In genomic region chr6:39515040-39515738, GRCm38 (mm10) we compare ENCODE assay signal across 8 mouse cellular contexts. TPM values are rescaled to one million over a fixed set of nuclear protein-coding genes. Genes with fewer than 3 reads are reported as not detected.
DNase-seq lines count a peak whose midpoint lies in the region; ATAC-seq lines count a peak whose summit lies in the region.

No protein-coding gene starts in this region.

- ATAC-seq in frontal cortex, adult (ENCODE audit: low TSS enrichment): peak; percentile 82
- peak; percentile 85 for ATAC-seq in common myeloid progenitor, adult 5-6 weeks (replicated peaks; ENCODE audit: low read depth, poor library complexity, severe bottlenecking)
- ATAC-seq in megakaryocyte-erythroid progenitor cell, adult 5-6 weeks (replicated peaks; ENCODE audit: low FRiP score, low TSS enrichment, poor library complexity, severe bottlenecking): peak; percentile 57

- DNase-seq in frontal cortex, postnatal 25 days (ENCODE audit: low spot score in 2 of 2): no peak
- DNase-seq in 3T3-L1 (ENCODE audit: low read depth, low spot score): peak; percentile 96
- peak; percentile 17 for DNase-seq in heart, postnatal 25 days (ENCODE audit: low spot score)
- DNase-seq in urinary bladder, postnatal 4 days (ENCODE audit: low spot score in 2 of 2): no peak
- DNase-seq in layer of hippocampus, adult 9-11 months: no peak

- intact Hi-C loops in heart, postnatal 25 days (cut with DNase I): no loop called here

RNA-seq across cellular contexts. Expression of gene Dennd2a, which starts 42.5 kb away (rescaled TPM):
- total RNA-seq in common myeloid progenitor, adult 5-6 weeks (2017): not detected in 2 replicates
- total RNA-seq in heart, postnatal 25 days (2021): 1 to 10 TPM; 7.6 to 9.9 TPM
- not detected in 2 replicates for total RNA-seq in megakaryocyte-erythroid progenitor cell, adult 5-6 weeks (2014; fragmentation: Nextera tagmentation)
- total RNA-seq in megakaryocyte-erythroid progenitor cell, adult 5-6 weeks (2017): not detected in 2 replicates

RNA-seq across cellular contexts. Expression of gene Adck2, which starts 58.5 kb away (rescaled TPM):
- 7.7 and 9.6 TPM in 2 replicates for total RNA-seq in common myeloid progenitor, adult 5-6 weeks (2017)
- 10 to 100 TPM; 16.5 to 16.6 TPM for total RNA-seq in heart, postnatal 25 days (2021)
- total RNA-seq in megakaryocyte-erythroid progenitor cell, adult 5-6 weeks (2014; fragmentation: Nextera tagmentation): 12.0 and 39.5 TPM in 2 replicates
- 7.6 and 11.8 TPM in 2 replicates for total RNA-seq in megakaryocyte-erythroid progenitor cell, adult 5-6 weeks (2017)

Comparison
In these comparisons a context has a peak if more than half of its experiments do, and no peak if none do; other contexts are left out.
1. DNase-seq: peak in 3T3-L1 (single experiment) and heart, postnatal 25 days (single experiment); none in frontal cortex, postnatal 25 days (0 of 2), urinary bladder, postnatal 4 days (0 of 2) and layer of hippocampus, adult 9-11 months (single experiment).
2. Peak in every context shown above with its lines, with median percentiles within 50 percentile points of each other: ATAC-seq.